ENCODE assay signal across 9 mouse cellular contexts in genomic region chr11:114477365-114477764, GRCm38 (mm10).
A peak's percentile ranks its signal among the peaks of the same experiment; 100 is the strongest.
DNase-seq lines count a peak whose midpoint lies in the region; ATAC-seq and TF ChIP-seq lines count a peak whose summit lies in the region.
"Had no signal": no experiment of that assay in that cellular context is flagged by ENCODE, and none has a peak within 500 bp of the region (broad histone marks: within the 10 kb centered on the region; RNA-seq: fewer than 3 reads in every experiment).

No protein-coding gene starts in this region.

- H3K4me1 ChIP-seq in forebrain, embryonic 14.5 days (ENCODE audit: control insufficient read depth, insufficient read depth, low read length), result peaks cover 9% of the 10 kb centered on the region
- H3K4me1 ChIP-seq in forebrain, embryonic 15.5 days, result peaks cover 23% of the 10 kb centered on the region
- no peaks in the 10 kb centered on the region for H3K4me1 ChIP-seq in lung, embryonic 14.5 days (ENCODE audit: insufficient read depth)

- 76% methylated on average over 3 of the region's 3 CpGs for WGBS in forebrain, embryonic 14.5 days
- 69% methylated on average over 3 of the region's 3 CpGs for WGBS in forebrain, embryonic 15.5 days
- WGBS in lung, embryonic 14.5 days, result 72% methylated on average over 3 of the region's 3 CpGs

- no peak overlapping the region for H3K4me2 ChIP-seq in forebrain, embryonic 14.5 days (ENCODE audit: low read length)
- no peak overlapping the region for H3K4me2 ChIP-seq in forebrain, embryonic 15.5 days (replicated peaks)
- no peak overlapping the region for H3K4me2 ChIP-seq in lung, embryonic 14.5 days
- H3K4me2 ChIP-seq: neural tube, embryonic 13.5 days had no signal

- TF ChIP-seq CTCF in lung, embryonic 14.5 days (IDR thresholded peaks at IDR 0.05; ENCODE audit: low read depth), result peak; percentile 57
- peak; percentile 45; the same call in 1 of the 2 replicates for TF ChIP-seq CTCF in brain, embryonic 14.5 days (IDR thresholded peaks at IDR 0.05; ENCODE audit: borderline replicate concordance, extremely low read depth, insufficient read depth, insufficient read length)

- no peak overlapping the region for H3K4me3 ChIP-seq in forebrain, embryonic 14.5 days (ENCODE audit: low read depth, low read length)
- no peak overlapping the region for H3K4me3 ChIP-seq in forebrain, embryonic 15.5 days
- H3K4me3 ChIP-seq in lung, embryonic 14.5 days (ENCODE audit: low read depth, low read length), result no peak overlapping the region
- H3K4me3 ChIP-seq: neural tube, embryonic 13.5 days had no signal

- H3K36me3 ChIP-seq in forebrain, embryonic 14.5 days (ENCODE audit: control insufficient read depth, insufficient read depth, low read length), result no peaks in the 10 kb centered on the region
- no peaks in the 10 kb centered on the region for H3K36me3 ChIP-seq in forebrain, embryonic 15.5 days
- no peaks in the 10 kb centered on the region for H3K36me3 ChIP-seq in lung, embryonic 14.5 days (ENCODE audit: insufficient read depth)
- H3K36me3 ChIP-seq: neural tube, embryonic 13.5 days had no signal

- TF ChIP-seq POLR2A in brain, embryonic 14.5 days (IDR thresholded peaks at IDR 0.05; ENCODE audit: borderline replicate concordance, extremely low read depth, insufficient read depth, insufficient read length, poor library complexity, severe bottlenecking), result no peak

- DNase-seq in forebrain, embryonic 14.5 days (ENCODE audit: low spot score), result peak; percentile 44
- peak; percentile 63 for DNase-seq in lung, embryonic 14.5 days
- no peak for DNase-seq in lung, postnatal 25 days (ENCODE audit: low spot score)
- DNase-seq in brain, embryonic 14.5 days (ENCODE audit: low read depth), result no peak
- peak; percentile 62 for DNase-seq in retina, embryonic 14.5 days (ENCODE audit: low spot score)
- no peak for DNase-seq in frontal cortex, postnatal 14 days (ENCODE audit: low spot score in 2 of 2)
- no peak for DNase-seq in left cerebral cortex, adult 11 months (ENCODE audit: low spot score)

- H3K9ac ChIP-seq in forebrain, embryonic 14.5 days (ENCODE audit: low read length), result no peak overlapping the region
- no peak overlapping the region for H3K9ac ChIP-seq in forebrain, embryonic 15.5 days (replicated peaks)
- H3K9ac ChIP-seq in lung, embryonic 14.5 days, result no peak overlapping the region
- H3K9ac ChIP-seq: neural tube, embryonic 13.5 days had no signal

- ATAC-seq in forebrain, embryonic 14.5 days, result no peak
- no peak for ATAC-seq in forebrain, embryonic 15.5 days (replicated peaks)
- ATAC-seq in lung, embryonic 14.5 days (ENCODE audit: insufficient read depth), result no peak

- H3K27ac ChIP-seq in forebrain, embryonic 14.5 days (ENCODE audit: low read depth, low read length), result no peak overlapping the region
- no peak overlapping the region for H3K27ac ChIP-seq in forebrain, embryonic 15.5 days (replicated peaks)
- H3K27ac ChIP-seq in lung, embryonic 14.5 days (ENCODE audit: low read depth), result no peak overlapping the region
- H3K27ac ChIP-seq: neural tube, embryonic 13.5 days had no signal

- H3K27me3 ChIP-seq in forebrain, embryonic 14.5 days (replicated peaks; ENCODE audit: control insufficient read depth, insufficient read depth, low read length), result no peaks in the 10 kb centered on the region
- no peaks in the 10 kb centered on the region for H3K27me3 ChIP-seq in forebrain, embryonic 15.5 days
- H3K27me3 ChIP-seq in lung, embryonic 14.5 days (ENCODE audit: insufficient read depth, low read length), result no peaks in the 10 kb centered on the region

- no peaks in the 10 kb centered on the region for H3K9me3 ChIP-seq in forebrain, embryonic 14.5 days (replicated peaks; ENCODE audit: control insufficient read depth, low read length)
- H3K9me3 ChIP-seq in forebrain, embryonic 15.5 days, result no peaks in the 10 kb centered on the region
- H3K9me3 ChIP-seq in lung, embryonic 14.5 days (ENCODE audit: low read depth, low read length), result no peaks in the 10 kb centered on the region
- H3K9me3 ChIP-seq: neural tube, embryonic 13.5 days had no signal

Comparison
In these comparisons a context has a peak if more than half of its experiments do, and no peak if none do; other contexts are left out.
1. DNase-seq: peak in forebrain, embryonic 14.5 days (single experiment), lung, embryonic 14.5 days (single experiment) and retina, embryonic 14.5 days (single experiment); none in lung, postnatal 25 days (single experiment), brain, embryonic 14.5 days (single experiment), frontal cortex, postnatal 14 days (0 of 2) and left cerebral cortex, adult 11 months (single experiment).